Mouse (Mus musculus) midbrain, postnatal 0 days (tissue): ENCODE data around the gene Itga7. TPM values are rescaled to one million over a fixed set of nuclear protein-coding genes. Genes with fewer than 3 reads are reported as not detected.

ENCODE experiments used
- ATAC-seq: fragments of 200-750 bp; cut with Nextera tagmentation; 2 replicates; pipeline ENCODE4 v1.8.0; 2017; ENCODE audit warnings: moderate number of reproducible peaks, mild to moderate bottlenecking, moderate TSS enrichment, moderate library complexity; ENCODE audit not compliant: low FRiP score
- DNase-seq: peaks from one replicate; pipeline ENCODE4 v3.0.0-alpha.2; 2015; ENCODE audit warnings: low spot score
- H3K27ac ChIP-seq: fragments of 300-500 bp; sonication (generic); 2 replicates; pipeline ENCODE4 v1.5.1; 2014; ENCODE audit warnings: low read depth, mild to moderate bottlenecking, low read length, mixed read lengths
- H3K27me3 ChIP-seq: fragments of 300-500 bp; sonication (generic); 2 replicates; pipeline ENCODE4 v1.6.1; 2014; ENCODE audit warnings: low read length, control low read depth, mixed read lengths; ENCODE audit not compliant: insufficient read depth
- H3K36me3 ChIP-seq: fragments of 300-500 bp; sonication (generic); 2 replicates; pipeline ENCODE4 v1.6.1; 2014; ENCODE audit warnings: low read length, control low read depth, mixed read lengths; ENCODE audit not compliant: insufficient read depth
- H3K4me1 ChIP-seq: fragments of 300-500 bp; sonication (generic); 2 replicates; pipeline ENCODE4 v1.6.1; 2014; ENCODE audit warnings: mild to moderate bottlenecking, control low read depth, antibody characterized with exemption, low read length, mixed read lengths; ENCODE audit not compliant: insufficient read depth
- H3K4me2 ChIP-seq: fragments of 300-500 bp; sonication (generic); 2 replicates; pipeline ENCODE4 v1.6.1; 2014; ENCODE audit warnings: low read depth, mild to moderate bottlenecking, low read length, mixed read lengths; ENCODE audit not compliant: poor library complexity, severe bottlenecking
- H3K4me3 ChIP-seq: fragments of 300-500 bp; sonication (generic); 2 replicates; pipeline ENCODE4 v1.5.1; 2014; ENCODE audit warnings: low read depth, mild to moderate bottlenecking, low read length, moderate library complexity
- H3K9ac ChIP-seq: fragments of 300-500 bp; sonication (generic); replicated peaks from 2 replicates; pipeline ENCODE4 v1.6.1; 2014; ENCODE audit warnings: mild to moderate bottlenecking, low read length, moderate library complexity, mixed read lengths; ENCODE audit not compliant: poor library complexity, severe bottlenecking
- H3K9me3 ChIP-seq: fragments of 300-500 bp; sonication (generic); 2 replicates; pipeline ENCODE4 v1.6.1; 2016; ENCODE audit warnings: low read length, control low read depth
- CTCF ChIP-seq: IDR thresholded peaks from 2 replicates; pipeline ENCODE4 v1.5.1; 2016; ENCODE audit warnings: antibody characterized with exemption, mild to moderate bottlenecking
- WGBS: fragments of 180-500 bp; shearing (Covaris S2); extraction: QIAGEN DNeasy Blood & Tissue Kit; methylation state at CpG from one replicate; pipeline ENCODE4 v1.1.7; 2014; 5-methylcytosine and 5-hydroxymethylcytosine counted together
- polyA plus RNA-seq: library from polyadenylated mRNA; unstranded; fragments of >200 nt; fragmentation: Nextera tagmentation; extraction: Ambion mirVana; gene quantifications from 2 replicates; pipeline ENCODE4 v1.2.1, GENCODE M21; 2015
- total RNA-seq: library from RNA; depleted of rRNA; stranded (reverse); fragments of >200 nt; gene quantifications from 2 replicates; pipeline ENCODE4 v1.2.3, GENCODE M21; 2014

Itga7 gene
- total and polyA plus RNA-seq, 2 experiments from 2014 or later: 13.6 to 23.3 TPM

DNA sequence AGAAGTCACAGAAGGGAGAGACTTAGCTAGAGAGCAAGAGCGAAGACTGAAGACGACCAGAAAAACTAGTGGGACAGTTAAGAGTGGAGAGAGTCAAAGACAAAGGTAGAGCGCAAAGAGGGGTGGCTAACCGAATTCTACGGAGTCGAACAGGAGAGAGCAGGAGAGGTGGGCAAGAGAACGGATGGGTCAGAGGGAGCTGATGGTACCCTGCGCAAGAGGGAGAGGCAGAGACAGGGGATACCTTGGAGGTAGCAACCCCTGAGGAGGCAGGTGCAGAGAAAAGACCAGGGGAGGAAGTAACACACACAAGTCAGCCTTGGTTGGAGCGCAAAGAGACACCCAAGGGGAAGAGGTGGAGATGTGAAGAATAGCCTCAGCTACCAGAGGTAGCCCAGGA lies 41.4 kb upstream of the Itga7 start:
- TF ChIP-seq CTCF: no peak
- no peaks in the 10 kb centered on the region for H3K9me3 ChIP-seq
- DNase-seq (no peak), ATAC-seq (no peak)
- H3K27ac ChIP-seq: peak overlapping the region; percentile 88
- H3K4me2 ChIP-seq: peak overlapping the region; percentile 84
- peaks cover 10% of the 10 kb centered on the region; the same call in 1 of the 2 replicates for H3K27me3 ChIP-seq
- peak overlapping the region; percentile 83 for H3K4me3 ChIP-seq
- peaks cover 20% of the 10 kb centered on the region for H3K4me1 ChIP-seq
- 2% methylated on average over 9 of the region's 9 CpGs for WGBS
- H3K9ac ChIP-seq: peak overlapping the region; percentile 81
- peaks cover 4% of the 10 kb centered on the region for H3K36me3 ChIP-seq

GRCm38 (mm10) chr10:128895437-128895836 lies 38.2 kb upstream of the Itga7 start:
- Histone ChIP-seq H3K9me3 (no peaks in the 10 kb centered on the region), H3K9ac (no peak overlapping the region), H3K27ac (no peak overlapping the region), H3K4me1 (peaks cover 8% of the 10 kb centered on the region; the same call in 1 of the 2 replicates), H3K4me2 (peak overlapping the region; percentile 34), H3K4me3 (peak overlapping the region; percentile 14; the same call in 1 of the 2 replicates), H3K36me3 (no peaks in the 10 kb centered on the region), H3K27me3 (peaks cover 10% of the 10 kb centered on the region; the same call in 1 of the 2 replicates)
- DNase-seq (peak; percentile 96), ATAC-seq (peak; percentile 17; the same call in 1 of the 2 replicates)
- peak; percentile 87 for TF ChIP-seq CTCF
- 1% methylated on average over 9 of the region's 9 CpGs for WGBS

DNA sequence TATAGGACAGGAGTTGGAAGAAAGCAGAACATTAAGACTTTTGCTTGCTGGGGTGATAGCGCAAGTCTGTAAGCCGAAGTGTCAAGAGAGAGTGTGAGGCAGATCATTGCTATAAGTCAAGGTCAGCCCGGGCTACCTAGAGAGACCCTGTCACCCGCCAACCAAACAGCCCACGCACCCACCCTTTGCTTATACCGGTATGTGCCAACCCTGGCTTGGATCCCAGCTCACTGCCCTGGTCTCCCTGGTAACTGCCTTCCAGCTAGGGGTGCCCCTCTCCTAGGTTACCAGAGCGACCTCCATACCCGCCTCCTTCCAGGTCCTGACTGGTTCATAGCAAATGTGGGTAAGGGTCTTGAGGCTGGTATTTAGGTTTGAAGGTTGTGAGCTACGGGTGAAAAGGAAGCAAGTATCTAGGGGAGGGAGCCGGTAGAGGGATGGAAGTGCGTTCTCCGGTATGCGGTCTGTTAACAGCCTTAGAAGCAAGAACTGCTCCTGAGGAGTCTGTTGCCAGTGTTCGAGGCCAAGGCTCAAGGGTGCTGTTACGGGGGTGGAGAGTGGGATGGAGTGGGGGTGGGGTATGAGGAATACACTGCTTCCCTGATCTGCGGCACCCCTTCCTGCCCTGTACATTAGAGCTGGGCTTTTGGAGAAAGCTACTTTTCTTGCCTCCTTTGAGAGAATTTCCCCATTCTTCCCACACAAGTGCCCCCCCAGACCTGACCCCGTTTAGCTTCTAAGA lies 37.5 kb upstream of the Itga7 start:
- 6% methylated on average over 17 of the region's 17 CpGs for WGBS
- Histone ChIP-seq H3K4me2 (peak overlapping the region; percentile 34), H3K4me1 (peaks cover 5% of the 10 kb centered on the region; the same call in 1 of the 2 replicates), H3K9ac (no peak overlapping the region; the same call in 1 of the 2 replicates), H3K4me3 (peak overlapping the region; percentile 14; the same call in 1 of the 2 replicates), H3K9me3 (no peaks in the 10 kb centered on the region), H3K27ac (peak overlapping the region; percentile 47; the same call in 1 of the 2 replicates), H3K27me3 (peaks cover 10% of the 10 kb centered on the region; the same call in 1 of the 2 replicates), H3K36me3 (no peaks in the 10 kb centered on the region)
- DNase-seq (peak; percentile 88), ATAC-seq (peak; percentile 71)
- TF ChIP-seq CTCF: no peak

GRCm38 (mm10) chr10:128896807-128897206 lies 36.8 kb upstream of the Itga7 start:
- Histone ChIP-seq H3K4me2 (no peak overlapping the region; the same call in 1 of the 2 replicates), H3K4me1 (peaks cover 5% of the 10 kb centered on the region; the same call in 1 of the 2 replicates), H3K9ac (no peak overlapping the region; the same call in 1 of the 2 replicates), H3K4me3 (peak overlapping the region; percentile 14; the same call in 1 of the 2 replicates), H3K27ac (no peak overlapping the region), H3K27me3 (peaks cover 10% of the 10 kb centered on the region; the same call in 1 of the 2 replicates), H3K36me3 (no peaks in the 10 kb centered on the region), H3K9me3 (no peaks in the 10 kb centered on the region)
- TF ChIP-seq CTCF: no peak
- ATAC-seq (no peak), DNase-seq (no peak)
- 55% methylated on average over 1 of the region's 1 CpGs for whole genome bisulfite sequencing

DNA sequence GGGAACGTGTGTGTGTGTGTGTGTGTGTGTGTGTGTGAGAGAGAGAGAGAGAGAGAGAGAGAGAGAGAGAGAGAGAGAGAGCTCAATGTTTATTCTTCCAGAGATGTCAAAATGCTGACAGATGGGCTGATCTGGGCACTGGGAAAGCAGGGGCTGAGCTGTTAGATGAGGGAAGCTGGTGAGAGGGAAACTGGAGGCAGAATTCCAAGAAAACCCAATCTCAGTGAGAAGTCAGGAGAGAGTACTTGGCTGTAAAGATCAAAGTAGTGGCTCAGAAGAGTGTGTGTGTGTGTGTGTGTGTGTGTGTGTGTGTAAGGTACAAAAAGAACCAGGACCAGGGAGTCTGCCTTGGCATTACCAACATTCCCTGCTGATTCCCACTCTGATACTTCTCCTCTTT lies 36.1 kb upstream of the Itga7 start:
- Histone ChIP-seq H3K9me3 (no peaks in the 10 kb centered on the region), H3K9ac (no peak overlapping the region), H3K4me2 (no peak overlapping the region), H3K27ac (no peak overlapping the region), H3K27me3 (peaks cover 10% of the 10 kb centered on the region; the same call in 1 of the 2 replicates), H3K4me1 (peaks cover 2% of the 10 kb centered on the region; the same call in 1 of the 2 replicates), H3K4me3 (no peak overlapping the region), H3K36me3 (no peaks in the 10 kb centered on the region)
- no peak for TF ChIP-seq CTCF
- DNase-seq: peak; percentile 46
- WGBS: 8% methylated on average over 1 of the region's 1 CpGs
- no peak for ATAC-seq
